Mouse (Mus musculus) bone marrow, adult 2 months (tissue): ENCODE measurements around the gene Ccdc14.

Source experiments
- CTCF ChIP-seq: fragments of 200-500 bp; IDR thresholded peaks from 2 replicates; pipeline ENCODE4 v1.5.1; 2011; ENCODE audit warnings: low read length, control low read depth; ENCODE audit not compliant: control insufficient read depth, insufficient read depth
- POLR2A ChIP-seq: fragments of 200-500 bp; IDR thresholded peaks from 2 replicates; pipeline ENCODE4 v1.6.1; 2011; ENCODE audit warnings: low read depth, mild to moderate bottlenecking, control low read depth, low read length, borderline replicate concordance; ENCODE audit not compliant: control insufficient read depth

DNA sequence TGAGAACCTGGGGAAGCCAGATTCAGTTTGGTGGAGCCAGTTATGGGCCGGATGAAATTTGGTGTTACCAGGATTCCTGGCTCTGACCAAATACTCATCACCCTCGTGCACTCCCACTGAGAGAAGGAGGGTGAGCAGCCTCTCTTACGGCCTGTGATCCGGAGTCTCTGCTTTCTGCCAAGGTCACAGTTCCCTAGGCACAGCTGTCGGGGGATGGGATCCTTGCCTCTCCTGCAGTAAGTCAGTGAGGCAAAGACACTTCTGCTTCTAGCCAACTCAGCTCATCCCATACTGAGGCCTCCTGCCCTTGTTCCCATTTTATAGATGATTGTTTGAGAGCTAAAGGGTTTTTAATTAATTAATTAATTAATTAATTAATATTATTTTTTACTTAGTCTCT lies 67.8 kb downstream of the Ccdc14 start:
- TF ChIP-seq POLR2A (no peak), CTCF (no peak)
